Mouse (Mus musculus): Measurements from ENCODE around the gene Wwox.
A peak's percentile ranks its signal among the peaks of the same experiment; 100 is the strongest.

Wwox gene

DNA sequence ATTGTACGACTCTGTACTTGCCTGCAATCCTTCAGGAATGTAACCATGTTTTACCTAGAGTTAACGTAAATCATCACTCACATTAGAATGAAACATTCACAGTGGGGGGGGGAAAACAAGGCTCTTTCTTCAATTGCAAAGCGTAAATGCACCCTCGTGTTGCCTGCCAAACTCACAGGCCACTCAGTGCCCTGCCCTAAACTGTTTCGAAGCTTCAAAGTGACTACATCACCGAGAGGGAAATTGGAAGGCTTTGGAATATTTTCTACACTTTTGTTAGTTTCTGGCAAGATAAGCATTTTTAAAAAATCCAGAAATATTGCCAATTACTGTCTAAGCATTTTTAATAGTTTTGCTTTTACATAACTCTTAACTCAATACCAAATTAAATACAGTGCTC, 231.3 kb downstream of the Wwox start:
- DNase-seq (ENCODE audit: low spot score in 2 of 2): no peak

DNA sequence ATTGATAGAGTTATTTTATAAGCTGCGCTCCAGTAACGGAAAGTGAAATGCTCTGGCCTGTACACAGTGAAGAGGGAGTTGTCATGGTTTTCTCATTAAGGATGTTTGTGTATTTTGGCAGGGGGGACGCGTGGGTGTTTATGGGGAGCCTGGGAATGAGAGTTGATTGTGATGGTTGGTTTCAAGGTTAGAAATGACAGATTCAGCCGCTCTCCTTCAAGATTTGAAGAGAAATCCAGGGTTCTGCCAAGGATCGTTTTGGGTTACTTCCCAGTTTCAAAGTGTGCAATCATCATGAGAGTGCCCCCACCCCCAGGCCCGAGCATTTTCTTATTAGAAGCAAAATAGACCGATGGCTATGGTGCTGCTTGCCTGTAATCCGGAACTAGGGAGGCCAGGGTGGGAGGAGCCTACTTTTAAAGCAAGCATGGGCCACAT, 231.8 kb downstream of the Wwox start:
- peak in 1 of 2 experiments; percentile 8 for DNase-seq (ENCODE audit: low spot score in 2 of 2)

DNA sequence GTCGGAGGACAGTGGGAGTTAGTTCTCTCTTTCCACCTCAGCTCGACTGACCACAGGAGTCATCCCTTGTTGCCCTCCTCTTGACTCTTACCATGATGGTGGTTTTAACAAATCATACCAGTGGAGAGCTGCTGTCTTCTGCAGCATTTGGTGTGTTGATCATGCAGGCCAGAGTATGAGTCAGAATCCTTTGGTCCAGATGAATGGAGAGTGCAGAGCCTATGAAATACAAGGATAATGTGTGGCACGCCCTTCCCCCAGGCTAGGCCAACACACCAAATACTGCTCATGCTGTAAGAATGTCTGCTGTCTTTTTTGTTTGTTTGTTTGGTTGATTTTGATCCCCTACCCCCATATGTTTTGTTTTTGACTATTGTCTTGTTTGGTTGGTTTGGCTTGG, 234.0 kb downstream of the Wwox start:
- no peak for DNase-seq (ENCODE audit: low spot score in 2 of 2)

DNA sequence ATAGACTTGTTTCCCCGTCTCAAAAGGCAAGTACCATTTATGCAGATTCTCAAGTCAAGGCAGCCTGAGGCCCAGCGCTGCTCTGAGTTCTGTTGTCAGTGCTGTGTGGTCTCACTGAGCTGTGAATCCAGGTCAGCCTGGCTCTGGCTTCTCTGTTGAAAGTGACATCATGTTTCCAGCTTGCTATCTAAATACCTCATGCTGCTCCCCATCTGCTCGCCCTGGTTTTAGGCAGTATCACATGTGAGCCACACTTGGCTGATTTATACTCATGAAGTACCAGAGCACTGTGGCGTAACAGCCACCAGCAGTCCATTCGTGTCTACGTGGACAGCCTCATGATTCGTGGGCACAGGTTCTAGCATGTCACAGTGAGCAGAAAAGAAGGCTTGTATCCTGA, 235.7 kb downstream of the Wwox start:
- DNase-seq (ENCODE audit: low spot score in 2 of 2): peak in 1 of 2 experiments; percentile 7

DNA sequence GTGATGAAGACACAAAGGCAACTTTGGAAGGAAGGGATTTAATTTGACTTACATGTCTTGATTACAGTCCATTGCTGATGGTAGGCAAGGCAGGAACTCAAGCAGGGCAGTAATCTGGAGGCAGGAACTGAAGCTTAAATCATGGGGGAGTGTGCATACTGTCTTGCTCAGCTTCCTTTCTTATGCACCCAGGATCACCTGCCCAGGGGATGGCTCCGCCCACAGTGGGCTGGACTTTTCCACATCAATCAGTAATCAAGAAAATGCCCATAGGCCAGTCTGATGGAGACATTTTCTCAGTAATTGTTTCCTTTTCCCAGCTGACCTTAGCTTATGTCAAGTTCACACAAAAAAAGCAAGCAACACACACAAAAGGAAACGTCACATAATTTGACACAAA, 237.5 kb downstream of the Wwox start:
- DNase-seq (ENCODE audit: low spot score in 2 of 2): no peak

DNA sequence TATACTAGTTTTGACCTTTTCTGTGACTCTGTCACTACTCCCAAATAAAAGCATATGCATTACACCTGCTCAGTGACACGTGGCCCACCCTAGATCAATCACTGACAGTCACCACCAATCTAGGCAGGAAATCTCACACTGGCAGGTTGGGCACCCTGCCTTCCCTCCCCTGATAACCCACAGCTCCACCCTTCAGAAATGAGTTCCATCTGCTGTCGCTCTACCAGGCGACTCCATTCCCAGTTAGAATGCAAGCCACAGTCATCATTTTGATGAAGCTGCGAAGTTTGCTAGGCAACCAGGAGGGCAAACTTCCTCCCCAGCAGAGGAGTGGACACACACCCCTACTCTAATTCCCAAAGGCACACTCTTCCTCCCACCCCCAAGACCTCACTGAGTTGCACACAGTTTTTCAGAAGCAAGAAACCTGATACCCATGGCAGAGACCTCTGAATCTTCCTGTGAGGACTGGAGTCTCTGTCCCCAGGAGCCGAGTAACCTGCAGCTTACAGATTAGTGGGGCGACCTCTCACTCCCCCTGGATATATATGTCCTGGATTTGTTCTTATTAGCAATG, 238.2 kb downstream of the Wwox start:
- no peak for DNase-seq (ENCODE audit: low spot score in 2 of 2)

DNA sequence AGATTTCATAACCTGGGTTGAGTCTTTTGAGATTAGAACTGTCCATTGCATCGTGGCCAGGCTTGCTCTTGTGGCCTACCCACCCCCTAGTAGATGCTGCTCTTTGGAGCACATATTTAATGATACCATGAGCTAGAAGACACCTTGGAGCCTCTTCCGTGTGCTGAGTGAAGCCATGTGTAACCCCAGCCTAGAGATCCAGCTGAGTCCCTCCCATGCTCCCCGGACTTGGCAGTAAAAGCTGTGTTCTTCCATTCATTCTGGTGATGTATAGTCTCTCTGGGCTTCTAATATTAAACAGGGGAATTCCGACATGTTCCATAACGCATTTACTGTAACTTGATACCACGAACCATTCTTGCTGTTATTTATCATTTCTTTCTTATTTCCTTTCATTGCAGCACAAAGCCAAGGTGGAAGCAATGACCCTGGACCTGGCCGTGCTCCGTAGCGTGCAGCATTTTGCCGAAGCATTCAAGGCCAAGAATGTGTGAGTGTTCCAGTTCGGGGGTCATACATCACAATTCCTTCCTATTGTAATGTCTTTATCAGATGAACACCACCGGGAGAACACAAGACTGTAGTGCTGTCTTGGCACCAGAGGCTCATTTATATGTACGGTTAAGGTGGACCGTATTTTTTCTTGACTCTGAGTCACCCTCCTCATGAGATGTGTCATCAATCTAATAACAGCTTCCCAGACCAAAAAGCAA, 240.1 kb downstream of the Wwox start:
- no peak for DNase-seq (ENCODE audit: low spot score in 2 of 2)

DNA sequence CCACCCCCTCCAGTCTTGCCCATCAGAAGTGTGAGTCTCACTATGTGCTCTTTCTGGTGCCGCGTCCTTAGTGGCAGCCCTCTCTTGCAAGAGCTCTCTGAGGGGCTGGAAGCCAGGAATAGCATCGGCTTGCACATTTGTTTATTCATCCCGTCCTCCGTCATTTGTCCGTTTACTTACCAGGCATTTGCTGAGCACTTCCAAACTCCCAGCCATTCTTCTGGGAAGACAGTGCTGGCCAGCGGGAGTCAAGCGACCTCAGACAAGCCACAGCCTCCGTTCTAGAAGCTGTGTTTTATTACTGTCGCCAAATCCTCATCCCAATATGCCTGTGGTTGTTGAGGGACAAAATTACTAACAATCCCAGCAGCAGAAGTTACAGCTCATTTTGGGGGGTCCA, 241.7 kb downstream of the Wwox start:
- DNase-seq (ENCODE audit: low spot score in 2 of 2): no peak

DNA sequence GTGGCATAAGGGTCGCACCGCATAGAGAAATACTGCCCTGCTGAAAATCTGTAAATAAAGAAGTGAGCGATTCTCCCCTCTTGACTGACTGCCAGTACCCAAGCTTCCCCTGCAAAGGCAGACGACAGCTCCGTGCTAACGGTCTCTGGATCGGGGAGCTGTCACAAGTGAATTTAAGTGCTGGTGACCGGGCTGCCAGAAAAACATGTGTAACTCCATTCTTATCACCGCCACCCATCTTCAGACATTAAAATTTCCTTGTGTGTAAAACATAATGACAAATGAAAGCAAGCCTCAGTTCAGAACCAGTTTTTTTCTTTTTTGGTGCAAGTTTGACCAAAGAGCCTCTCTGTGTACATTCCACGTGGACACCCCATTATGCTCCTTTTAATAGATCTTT, 242.7 kb downstream of the Wwox start:
- no peak for DNase-seq (ENCODE audit: low spot score in 2 of 2)

DNA sequence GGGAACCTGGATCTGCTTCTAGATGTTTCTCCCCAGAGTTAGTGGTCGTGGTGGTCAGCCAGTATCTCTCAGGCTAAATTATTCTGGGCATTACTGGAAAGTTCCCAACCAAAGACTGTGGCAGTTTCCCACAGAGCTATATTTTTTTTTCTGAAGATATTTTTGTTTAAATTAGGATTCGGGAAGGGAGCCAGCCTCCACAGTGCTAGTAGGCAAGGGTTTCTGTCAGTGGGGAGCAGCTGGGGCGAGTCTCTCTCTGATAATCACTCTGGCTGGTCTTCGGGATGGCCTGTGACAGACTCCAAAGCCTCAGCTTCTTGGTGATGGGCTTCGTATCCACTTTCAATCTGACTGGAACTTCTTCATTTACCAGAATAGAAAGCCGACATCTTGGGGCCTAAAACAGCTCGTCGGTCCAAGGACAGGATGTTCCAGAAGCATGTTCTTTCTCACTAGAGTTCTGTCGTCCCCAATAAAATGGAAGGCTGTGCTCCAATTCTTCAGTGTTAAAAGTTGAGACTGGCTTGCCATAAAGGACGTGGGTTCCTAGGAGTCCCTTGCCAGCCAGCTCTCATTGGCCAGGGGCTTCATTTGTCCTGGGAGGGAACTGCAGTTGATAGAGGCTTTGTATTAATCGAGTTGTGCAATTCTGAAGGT, 244.7 kb downstream of the Wwox start:
- no peak for DNase-seq (ENCODE audit: low spot score in 2 of 2)

DNA sequence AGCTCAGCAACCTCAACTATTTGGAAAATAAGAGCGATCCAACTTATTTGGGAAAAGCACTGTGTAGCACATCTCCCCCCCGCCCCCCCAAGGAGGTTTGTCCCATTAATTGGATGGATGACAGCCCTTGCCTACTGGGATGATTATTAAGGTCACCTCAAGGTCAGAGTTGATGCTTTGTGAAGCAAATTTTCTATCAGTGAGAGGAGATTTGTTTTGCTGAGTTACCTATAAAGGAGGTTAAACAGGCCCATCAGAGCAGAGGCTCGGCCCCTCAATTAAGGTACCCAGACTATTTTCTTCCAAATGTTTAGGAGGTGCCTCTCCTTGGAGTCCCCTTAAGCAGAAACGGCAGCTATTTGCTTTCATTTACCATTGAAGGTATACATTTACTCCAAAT, 247.0 kb downstream of the Wwox start:
- DNase-seq (ENCODE audit: low spot score in 2 of 2): no peak

DNA sequence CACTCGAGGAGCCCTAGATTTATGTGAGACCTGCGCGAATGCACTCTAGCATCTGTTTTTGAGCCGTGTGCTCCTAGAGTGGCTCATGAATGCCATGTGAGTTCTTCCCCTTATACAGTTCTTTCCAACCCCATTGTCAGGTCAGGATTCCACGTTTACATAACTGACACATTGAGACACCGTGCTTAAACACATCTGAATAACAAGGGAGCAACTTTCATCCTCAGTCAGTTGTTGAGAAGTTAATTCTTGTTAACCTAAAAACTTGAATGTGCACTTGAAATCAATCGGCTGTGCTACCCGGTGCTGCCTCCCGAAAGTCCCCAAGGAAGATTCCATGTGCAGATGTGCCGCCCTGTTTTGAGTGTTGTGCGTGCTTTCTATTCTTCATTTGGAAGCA, 249.3 kb downstream of the Wwox start:
- no peak for DNase-seq (ENCODE audit: low spot score in 2 of 2)

DNA sequence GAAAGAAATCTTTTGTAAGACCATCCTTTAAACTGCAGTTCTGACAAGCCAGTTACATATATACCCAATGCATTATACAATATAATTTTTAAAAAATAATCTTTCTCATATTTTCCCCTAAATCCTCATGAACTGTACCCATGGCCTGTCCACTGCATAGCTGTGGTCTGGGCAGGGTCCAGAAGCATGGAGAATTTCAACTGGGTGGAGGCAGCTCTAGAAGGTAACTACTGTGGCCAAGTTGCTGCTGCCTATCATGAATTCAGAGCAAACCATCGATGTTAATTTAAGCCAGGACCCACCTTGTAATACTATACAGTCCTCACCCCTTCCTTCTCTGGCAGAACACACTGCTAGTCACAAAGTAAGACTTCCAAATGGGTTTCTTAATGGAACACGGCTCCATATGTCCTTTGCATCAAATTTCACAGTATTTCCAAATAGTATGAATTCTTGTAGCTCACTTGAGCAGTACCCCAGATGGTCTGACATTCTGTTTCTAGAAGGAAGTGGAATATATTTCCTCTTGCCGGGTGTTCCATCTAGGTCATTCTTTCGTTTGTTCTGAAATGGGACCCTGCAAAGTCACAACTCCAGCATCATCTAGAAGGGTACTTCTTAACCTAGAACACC, 255.2 kb downstream of the Wwox start:
- DNase-seq (ENCODE audit: low spot score in 2 of 2): no peak

DNA sequence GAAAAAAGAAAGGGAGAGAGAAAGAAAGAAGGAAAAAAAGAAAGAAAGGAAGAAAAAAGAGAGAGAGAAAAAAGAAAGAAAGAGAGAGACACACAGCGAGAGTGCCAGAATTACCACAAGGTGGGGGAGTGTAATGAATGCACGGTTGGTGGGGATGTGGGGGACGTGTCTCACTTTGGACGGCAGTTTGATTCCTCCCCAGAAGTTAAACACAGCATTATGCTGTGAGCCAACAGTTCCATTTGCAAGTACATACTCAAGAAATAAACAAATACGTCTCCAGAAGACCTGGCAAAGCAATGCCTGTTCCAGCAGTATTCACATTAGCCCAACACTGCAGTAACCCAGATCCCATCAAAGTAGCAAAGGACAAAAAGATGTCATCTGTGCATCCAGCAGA, 264.1 kb downstream of the Wwox start:
- DNase-seq (ENCODE audit: low spot score in 2 of 2): no peak

DNA sequence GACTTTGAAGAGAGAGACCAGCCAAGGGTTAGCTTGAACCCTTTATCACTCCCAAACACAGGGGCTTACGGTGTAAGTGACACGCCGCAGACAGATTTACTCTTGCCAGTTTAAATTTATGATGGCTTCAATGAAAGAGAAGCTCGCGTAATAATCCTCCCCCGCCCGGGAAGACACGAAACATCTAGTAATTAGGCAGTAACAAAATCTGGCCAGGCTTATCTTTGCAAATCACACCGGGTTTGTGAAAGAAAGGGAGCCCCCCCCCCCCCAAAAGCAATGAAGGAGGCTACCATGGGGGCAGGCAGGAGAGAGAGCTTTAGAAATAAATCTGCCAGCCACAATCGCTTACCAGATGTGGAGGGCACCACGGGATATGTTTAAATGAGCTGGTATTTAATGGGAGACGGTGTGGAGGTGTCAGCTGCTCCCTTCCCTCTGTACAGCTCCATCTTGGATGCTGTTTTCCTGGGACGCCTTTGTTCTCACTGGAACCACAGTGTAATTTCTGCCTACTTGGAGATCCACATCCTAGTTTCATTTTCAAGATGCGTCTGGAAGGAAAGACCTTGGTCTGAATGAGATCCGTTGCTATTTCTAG, 268.2 kb downstream of the Wwox start:
- DNase-seq (ENCODE audit: low spot score in 2 of 2): no peak

DNA sequence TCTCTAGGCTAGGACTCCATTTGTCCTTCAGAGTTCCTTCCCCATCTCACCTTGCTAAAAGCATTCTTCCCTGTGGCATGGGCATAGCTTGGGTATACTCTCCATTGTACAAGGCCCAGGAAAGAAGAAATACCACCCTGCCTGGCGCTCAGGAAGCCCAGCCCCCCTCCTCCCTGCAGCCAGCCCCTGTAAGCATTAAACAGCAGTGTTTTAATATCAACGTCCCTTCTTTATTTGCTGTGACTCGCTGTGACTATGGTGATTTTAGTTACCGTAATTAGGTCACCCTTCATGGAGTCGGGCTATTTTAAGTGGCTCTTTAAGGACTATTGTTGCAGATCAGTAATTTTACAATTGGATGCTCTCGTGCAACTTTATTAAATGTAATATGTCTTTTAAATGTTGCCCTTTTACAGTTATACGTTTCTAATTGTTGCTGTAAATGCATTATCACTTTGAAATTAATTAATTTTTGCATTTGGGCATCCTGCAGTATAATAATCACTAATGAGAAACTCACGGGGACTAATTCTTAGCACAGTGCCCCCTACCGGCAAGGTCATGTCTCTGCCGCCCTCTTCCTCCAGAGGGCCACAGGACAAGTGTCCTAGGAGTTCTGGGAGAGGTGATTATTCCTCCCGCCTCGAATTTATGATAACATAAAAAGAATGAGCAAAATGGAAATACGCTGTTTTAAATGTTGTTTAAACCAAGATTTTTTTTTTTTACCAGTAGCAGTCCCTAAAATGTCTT, 276.0 kb downstream of the Wwox start:
- DNase-seq (ENCODE audit: low spot score in 2 of 2): no peak

DNA sequence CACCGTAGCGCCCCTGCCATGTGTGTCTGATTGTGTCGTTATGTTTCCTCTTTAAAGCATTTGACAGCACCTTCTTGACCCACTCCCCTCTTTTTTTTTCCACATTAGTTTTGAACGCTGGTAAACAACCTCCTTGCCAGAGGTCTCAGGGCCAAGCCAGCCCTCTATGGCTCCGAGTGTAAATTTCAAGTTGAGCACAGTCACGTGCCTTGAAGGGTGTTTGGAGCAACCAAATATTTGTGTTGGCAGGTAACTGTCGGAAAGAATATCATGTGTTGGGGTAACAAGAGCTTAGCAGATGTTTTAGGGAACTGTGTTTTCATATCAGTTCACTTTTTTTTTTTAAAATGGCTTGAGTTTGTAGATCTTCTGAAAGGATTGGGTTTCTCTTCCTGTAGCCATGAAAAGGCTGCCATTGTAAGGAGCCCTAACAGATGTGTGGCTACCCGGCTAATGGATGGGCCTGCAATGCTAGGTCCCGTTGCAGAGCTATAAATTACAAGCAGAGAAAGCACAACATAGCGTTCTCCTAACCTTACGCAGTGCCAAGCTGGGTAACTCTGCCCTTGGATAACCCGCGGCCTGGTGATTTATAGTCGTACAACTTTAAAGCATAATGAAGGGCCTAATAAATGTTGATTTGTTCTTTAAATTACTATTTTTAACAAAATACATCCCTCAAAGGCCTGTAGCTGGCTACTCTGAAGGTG, 277.2 kb downstream of the Wwox start:
- DNase-seq (ENCODE audit: low spot score in 2 of 2): no peak

DNA sequence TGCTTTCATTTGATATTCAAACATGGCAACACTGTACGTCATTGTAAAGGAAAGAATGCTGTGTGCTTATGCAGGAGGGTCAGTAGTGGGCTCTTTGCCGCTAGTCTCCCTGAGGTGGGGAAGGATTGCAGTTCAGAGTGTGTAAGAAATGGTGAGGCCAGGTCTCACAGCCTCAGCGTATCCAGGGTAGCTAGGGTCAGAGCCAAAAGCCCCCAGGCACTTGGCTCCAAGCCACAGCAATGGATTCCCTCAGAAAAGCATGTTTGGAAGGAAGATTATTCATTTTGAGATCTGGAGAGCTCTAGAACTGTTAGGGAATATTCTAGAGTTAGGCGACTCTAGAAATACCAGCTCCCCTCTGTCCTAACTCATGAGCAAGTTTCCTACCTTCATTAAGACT, 279.4 kb downstream of the Wwox start:
- peak in 1 of 2 experiments; percentile 22 for DNase-seq (ENCODE audit: low spot score in 2 of 2)

DNA sequence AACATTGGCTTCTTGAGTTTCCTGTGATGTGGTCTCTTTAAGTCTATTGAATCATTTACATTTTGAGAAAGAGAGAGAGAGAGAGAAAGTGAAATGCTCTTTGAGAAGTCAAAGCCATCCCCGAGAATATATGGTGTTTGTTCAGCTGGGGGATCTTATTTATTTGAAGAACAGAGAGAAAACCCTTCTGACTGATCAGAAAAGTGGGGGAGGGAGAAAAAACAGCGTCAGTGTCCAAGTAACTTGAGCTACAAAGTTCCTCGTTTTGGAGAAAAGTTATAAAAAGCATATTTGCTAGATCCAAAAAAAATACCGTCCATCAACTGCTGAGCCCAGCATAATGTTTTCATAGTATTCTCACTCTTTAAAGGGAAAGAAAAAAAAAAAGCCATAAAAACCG, 283.2 kb downstream of the Wwox start:
- no peak for DNase-seq (ENCODE audit: low spot score in 2 of 2)

DNA sequence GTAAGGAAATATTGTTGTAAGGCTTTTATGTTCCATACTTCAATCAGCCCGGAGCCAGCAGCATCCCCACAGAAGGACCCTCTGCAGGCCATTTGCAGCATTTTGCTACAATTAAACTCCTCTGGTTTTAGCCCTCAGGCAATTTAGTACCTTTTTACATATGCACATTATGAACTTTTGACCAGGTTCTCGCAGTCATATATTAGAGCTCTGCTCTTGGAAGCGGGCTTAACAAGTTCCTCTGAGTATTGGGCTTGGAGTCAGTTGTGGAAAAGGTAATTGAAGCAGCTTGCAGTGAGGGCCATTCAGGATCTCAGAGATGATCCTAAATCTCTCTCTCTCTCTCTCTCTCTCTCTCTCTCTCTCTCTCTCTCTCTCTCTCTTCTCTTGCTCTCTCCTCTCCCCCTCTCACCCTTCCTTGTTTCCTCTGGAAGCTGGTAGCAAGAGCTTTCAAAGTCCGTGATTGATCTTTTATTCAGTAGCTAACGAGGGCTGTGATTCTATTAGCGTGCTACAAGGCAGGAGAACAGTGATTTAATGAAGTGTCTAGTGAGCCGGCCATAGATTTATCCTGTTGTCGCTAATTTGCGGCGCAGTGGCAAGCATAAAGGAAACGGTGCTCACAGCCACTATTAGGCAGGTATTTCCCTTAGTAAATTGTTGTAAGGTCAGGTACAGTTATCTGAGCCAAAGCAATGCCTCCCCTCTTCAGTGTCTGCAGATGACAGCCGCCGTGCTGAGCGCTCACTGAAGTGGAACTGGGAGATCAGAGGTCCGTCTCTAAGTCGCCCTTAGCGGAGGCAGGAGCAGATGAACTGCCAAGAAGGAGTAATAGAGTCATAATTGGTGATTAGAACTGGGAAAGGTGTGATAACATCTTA, 292.0 kb downstream of the Wwox start:
- DNase-seq (ENCODE audit: low spot score in 2 of 2): no peak

All from cerebellum, postnatal 4 days (tissue).